Mouse (Mus musculus) brain, adult 10 weeks (tissue): ENCODE results near the gene Nsun6. TPM values are rescaled to one million over a fixed set of nuclear protein-coding genes. Genes with fewer than 3 reads are reported as not detected.

Source experiments
- polyA plus RNA-seq: library from polyadenylated mRNA; stranded (reverse); fragments of 350-450 nt; fragmentation: Illumina TruSeq; extraction: RNeasy Lipid Tissue Mini Kit (QIAGEN cat#74804); gene quantifications from one replicate; pipeline ENCODE4 v1.2.3, GENCODE M21; 2015; ENCODE audit warnings: low read depth, low replicate concordance

Gene Nsun6
- 6.6 TPM for polyA plus RNA-seq

GRCm38 (mm10) chr2:15054945-15055637 is at the start of gene Nsun6:
Gene Nsun6, minus strand, starts transcription at chr2:15055069.

GRCm38 (mm10) chr2:15049117-15049873 is 5.6 kb downstream of the Nsun6 start, which contains the start of gene Arl5b:
Gene Arl5b, plus strand, starts transcription at chr2:15049395.

Other genes starting within 250 kb of the Nsun6 start
- gene Arl5b, start 5.7 kb downstream of the Nsun6 start, polyA plus RNA-seq: 21.0 TPM